Mouse (Mus musculus): ENCODE measurements around the gene Rnaseh2b.

- TF ChIP-seq CTCF (conservative IDR thresholded peaks at IDR 0.05 in 1 of 2, IDR thresholded peaks at IDR 0.05 in 1 of 2; ENCODE audit: low read depth in 2 of 2, low read length in 2 of 2) (no peak), TCF12 (IDR thresholded peaks at IDR 0.05; ENCODE audit: low read depth, low read length) (no peak), MAX (IDR thresholded peaks at IDR 0.05; ENCODE audit: low read length) (no peak), MEF2A (IDR thresholded peaks at IDR 0.05; ENCODE audit: borderline replicate concordance, low read depth, low read length) (no peak), RCOR1 (conservative IDR thresholded peaks at IDR 0.05; ENCODE audit: low read depth, low read length) (no peak), JUND (conservative IDR thresholded peaks at IDR 0.05; ENCODE audit: low read depth, low read length) (no peak), MXI1 (IDR thresholded peaks at IDR 0.05; ENCODE audit: low read depth, low read length) (no peak), USF1 (IDR thresholded peaks at IDR 0.05; ENCODE audit: low read depth, low read length) (no peak), TBP (conservative IDR thresholded peaks at IDR 0.05; ENCODE audit: low read depth, low read length) (no peak), POLR2AphosphoS2 (IDR thresholded peaks at IDR 0.05; ENCODE audit: low read depth, low read length) (no peak), SIN3A (IDR thresholded peaks at IDR 0.05; ENCODE audit: low read length) (no peak), NELFE (IDR thresholded peaks at IDR 0.05; ENCODE audit: low read depth, low read length) (no peak), GABPA (IDR thresholded peaks at IDR 0.05; ENCODE audit: insufficient replicate concordance, low read depth, low read length) (no peak), HCFC1 (IDR thresholded peaks at IDR 0.05; ENCODE audit: low read depth, low read length) (no peak)
Observed at GRCm38 (mm10) chr14:62370819-62371218, 78.4 kb downstream of the Rnaseh2b start.
